Comparison of ENCODE assay signal across 7 mouse cellular contexts in genomic region chr17:29355841-29356478, GRCm38 (mm10). TPM values are rescaled to one million over a fixed set of nuclear protein-coding genes. Genes with fewer than 3 reads are reported as not detected.
DNase-seq lines count a peak whose midpoint lies in the region; ATAC-seq and TF ChIP-seq lines count a peak whose summit lies in the region.

No protein-coding gene starts in this region.

- WGBS in hindbrain, postnatal 0 days, result 3% methylated on average over 17 of the region's 17 CpGs
- WGBS in liver, embryonic 14.5 days (ENCODE audit: insufficient replicate concordance), result 49% methylated on average over 17 of the region's 17 CpGs
- WGBS in neural tube, embryonic 13.5 days, result 6% methylated on average over 17 of the region's 17 CpGs

- peak; percentile 44 for ATAC-seq in hindbrain, postnatal 0 days
- ATAC-seq in liver, embryonic 14.5 days (ENCODE audit: insufficient read depth), result no peak; the same call in 1 of the 2 replicates
- ATAC-seq in neural tube, embryonic 13.5 days (ENCODE audit: low read depth), result peak; percentile 51

- peaks cover 2 to 7% of the 10 kb centered on the region in 2 experiments; a peak in 1 of 4 replicates for H3K4me1 ChIP-seq in ES-E14 (ENCODE audit: control insufficient read depth in 2 of 2, insufficient read depth in 2 of 2, low read length in 2 of 2, poor library complexity in 1 of 2)
- peaks cover 18% of the 10 kb centered on the region for H3K4me1 ChIP-seq in hindbrain, postnatal 0 days (ENCODE audit: insufficient read depth, low read length)
- no peaks in the 10 kb centered on the region for H3K4me1 ChIP-seq in liver, embryonic 14.5 days (replicated peaks; ENCODE audit: control insufficient read depth in 2 of 2, insufficient read depth in 2 of 2, low read length in 1 of 2)
- peaks cover 36% of the 10 kb centered on the region for H3K4me1 ChIP-seq in neural tube, embryonic 13.5 days (replicated peaks)

- peak overlapping the region; percentile 48 for H3K4me2 ChIP-seq in hindbrain, postnatal 0 days (ENCODE audit: low read depth, low read length)
- H3K4me2 ChIP-seq in liver, embryonic 14.5 days (ENCODE audit: low read depth), result peak overlapping the region; percentile 41
- peak overlapping the region; percentile 63 for H3K4me2 ChIP-seq in neural tube, embryonic 13.5 days

- no peaks in the 10 kb centered on the region for H3K9me3 ChIP-seq in ES-E14 (ENCODE audit: control insufficient read depth, insufficient read depth, low read depth, low read length)
- H3K9me3 ChIP-seq in hindbrain, postnatal 0 days (ENCODE audit: low read length), result no peaks in the 10 kb centered on the region
- H3K9me3 ChIP-seq in liver, embryonic 14.5 days (ENCODE audit: control insufficient read depth, low read length), result no peaks in the 10 kb centered on the region
- H3K9me3 ChIP-seq in neural tube, embryonic 13.5 days, result no peaks in the 10 kb centered on the region

- in situ Hi-C loops in ES-E14 (cut with MboI; ENCODE audit: low sequenced_read_pairs in 2 of 2, unreplicated experiment in 2 of 2), result no loop called here

- TF ChIP-seq CTCF in hindbrain, postnatal 0 days (IDR thresholded peaks at IDR 0.05; ENCODE audit: low read depth), result no peak
- TF ChIP-seq CTCF in liver, embryonic 14.5 days (IDR thresholded peaks at IDR 0.05; ENCODE audit: low read depth), result no peak

- no peak overlapping the region for H3K27ac ChIP-seq in ES-E14 (ENCODE audit: insufficient read depth, low read depth, low read length, poor library complexity, severe bottlenecking)
- peak overlapping the region; percentile 95 for H3K27ac ChIP-seq in hindbrain, postnatal 0 days
- H3K27ac ChIP-seq in liver, embryonic 14.5 days, result no peak overlapping the region
- H3K27ac ChIP-seq in neural tube, embryonic 13.5 days (replicated peaks), result peak overlapping the region; percentile 99

- no peaks in the 10 kb centered on the region for H3K36me3 ChIP-seq in ES-E14 (ENCODE audit: control insufficient read depth, insufficient read depth, low read length, poor library complexity, severe bottlenecking)
- no peaks in the 10 kb centered on the region for H3K36me3 ChIP-seq in hindbrain, postnatal 0 days (ENCODE audit: insufficient read depth, low read length)
- H3K36me3 ChIP-seq in liver, embryonic 14.5 days (replicated peaks; ENCODE audit: control insufficient read depth, insufficient read depth, low read depth), result no peaks in the 10 kb centered on the region
- no peaks in the 10 kb centered on the region for H3K36me3 ChIP-seq in neural tube, embryonic 13.5 days

- H3K9ac ChIP-seq in ES-E14 (ENCODE audit: insufficient read depth, low read depth, low read length, poor library complexity, severe bottlenecking), result peak overlapping the region; percentile 36; the same call in 1 of the 2 replicates
- peak overlapping the region; percentile 53 for H3K9ac ChIP-seq in hindbrain, postnatal 0 days (replicated peaks; ENCODE audit: low read length)
- H3K9ac ChIP-seq in liver, embryonic 14.5 days (replicated peaks), result no peak overlapping the region
- peak overlapping the region; percentile 77 for H3K9ac ChIP-seq in neural tube, embryonic 13.5 days

- DNase-seq in ES-E14 (ENCODE audit: low read depth, low spot score), result no peak
- DNase-seq in adrenal gland, postnatal 14 days, result peak; percentile 88
- DNase-seq in gastrocnemius, postnatal 14 days, result peak; percentile 80
- DNase-seq in hindbrain, postnatal 0 days (ENCODE audit: low spot score), result peak; percentile 75
- DNase-seq in liver, embryonic 14.5 days (ENCODE audit: low read depth in 3 of 3, low spot score in 3 of 3), result no peak
- no peak for DNase-seq in spleen, adult 12 weeks (ENCODE audit: low spot score)

- H3K27me3 ChIP-seq in hindbrain, postnatal 0 days (ENCODE audit: insufficient read depth, low read length), result no peaks in the 10 kb centered on the region
- no peaks in the 10 kb centered on the region for H3K27me3 ChIP-seq in liver, embryonic 14.5 days (ENCODE audit: control insufficient read depth, insufficient read depth, low read length)
- no peaks in the 10 kb centered on the region for H3K27me3 ChIP-seq in neural tube, embryonic 13.5 days

- intact Hi-C loops in gastrocnemius, postnatal 14 days (cut with DNase I; ENCODE audit: low total_unique reads), result no loop called here

- no peak for TF ChIP-seq EP300 in liver, embryonic 14.5 days (IDR thresholded peaks at IDR 0.05; ENCODE audit: low read depth)

- peak overlapping the region; percentile 28 to 66; a peak in 3 of 4 replicates for H3K4me3 ChIP-seq in ES-E14 (ENCODE audit: insufficient read depth in 1 of 2, low read depth in 1 of 2, low read length in 2 of 2, poor library complexity in 1 of 2, severe bottlenecking in 1 of 2)
- no peak overlapping the region for H3K4me3 ChIP-seq in hindbrain, postnatal 0 days (ENCODE audit: low read length)
- no peak overlapping the region for H3K4me3 ChIP-seq in liver, embryonic 14.5 days (ENCODE audit: insufficient read depth in 1 of 2, low read depth in 2 of 2, low read length in 2 of 2)
- H3K4me3 ChIP-seq in neural tube, embryonic 13.5 days, result peak overlapping the region; percentile 34

TF ChIP-seq in ES-E14, 5 proteins besides CTCF, POLR2A, EP300 and RAD21:
- TF ChIP-seq ZNF384 (IDR thresholded peaks at IDR 0.05; ENCODE audit: low read depth, low read length), result no peak
- TF ChIP-seq CHD2 (IDR thresholded peaks at IDR 0.05; ENCODE audit: low read depth, low read length), result no peak
- TF ChIP-seq MAFK (IDR thresholded peaks at IDR 0.05; ENCODE audit: insufficient read depth, low read depth, low read length), result no peak
- no peak for TF ChIP-seq HCFC1 (IDR thresholded peaks at IDR 0.05; ENCODE audit: borderline replicate concordance, insufficient read depth, low read length)
- TF ChIP-seq ZC3H11A (IDR thresholded peaks at IDR 0.05; ENCODE audit: borderline replicate concordance, low read depth, low read length), result no peak

RNA-seq across cellular contexts. Expression of gene Fgd2, which starts 4.8 kb away (rescaled TPM):
- total RNA-seq in ES-E14 (2012; rRNA removed), result 1.9 and 3.8 TPM in 2 replicates
- total RNA-seq in adrenal gland, postnatal 14 days (2021), result 2.2 and 11.5 TPM in 2 replicates
- total RNA-seq in gastrocnemius, postnatal 14 days (2021), result 1 to 10 TPM; 1.6 to 1.8 TPM
- total RNA-seq in hindbrain, postnatal 0 days (2014; rRNA removed), result 14.7 and 19.1 TPM in 2 replicates
- 10.3 and 10.9 TPM in 2 replicates for polyA plus RNA-seq in hindbrain, postnatal 0 days (2015; fragmentation: Nextera tagmentation; extraction: Ambion mirVana)
- polyA plus RNA-seq in liver, embryonic 14.5 days (2012; rRNA removed), result 8.5 and 8.6 TPM in 2 replicates
- 3.8 and 4.0 TPM in 2 replicates for polyA plus RNA-seq in liver, embryonic 14.5 days (2014; fragmentation: Nextera tagmentation; extraction: Ambion mirVana)
- 3.7 and 4.2 TPM in 2 replicates for polyA plus RNA-seq in neural tube, embryonic 13.5 days (2015; fragmentation: Nextera tagmentation; extraction: Ambion mirVana)

RNA-seq across cellular contexts. Expression of gene Mtch1, which starts 8.2 kb away (rescaled TPM):
- total RNA-seq in ES-E14 (2012; rRNA removed), result 187 and 217 TPM in 2 replicates
- total RNA-seq in adrenal gland, postnatal 14 days (2021), result 300 and 316 TPM in 2 replicates
- total RNA-seq in gastrocnemius, postnatal 14 days (2021), result 100 to 1,000 TPM; 141 to 160 TPM
- total RNA-seq in hindbrain, postnatal 0 days (2014; rRNA removed), result 622 and 633 TPM in 2 replicates
- polyA plus RNA-seq in hindbrain, postnatal 0 days (2015; fragmentation: Nextera tagmentation; extraction: Ambion mirVana), result 464 and 500 TPM in 2 replicates
- 61.1 and 69.0 TPM in 2 replicates for polyA plus RNA-seq in liver, embryonic 14.5 days (2012; rRNA removed)
- polyA plus RNA-seq in liver, embryonic 14.5 days (2014; fragmentation: Nextera tagmentation; extraction: Ambion mirVana), result 54.3 and 64.3 TPM in 2 replicates
- polyA plus RNA-seq in neural tube, embryonic 13.5 days (2015; fragmentation: Nextera tagmentation; extraction: Ambion mirVana), result 467 and 490 TPM in 2 replicates

RNA-seq across cellular contexts. Expression of gene Pi16, which starts 38.5 kb away (rescaled TPM):
- total RNA-seq in ES-E14 (2012; rRNA removed), result 0.37 and 0.71 TPM in 2 replicates
- 20.9 and 25.7 TPM in 2 replicates for total RNA-seq in adrenal gland, postnatal 14 days (2021)
- total RNA-seq in gastrocnemius, postnatal 14 days (2021), result 10 to 100 TPM; 25.4 to 37.9 TPM
- 2.3 and 2.8 TPM in 2 replicates for total RNA-seq in hindbrain, postnatal 0 days (2014; rRNA removed)
- 1.7 and 2.3 TPM in 2 replicates for polyA plus RNA-seq in hindbrain, postnatal 0 days (2015; fragmentation: Nextera tagmentation; extraction: Ambion mirVana)
- polyA plus RNA-seq in liver, embryonic 14.5 days (2012; rRNA removed), result 0.90 and 0.97 TPM in 2 replicates
- polyA plus RNA-seq in liver, embryonic 14.5 days (2014; fragmentation: Nextera tagmentation; extraction: Ambion mirVana), result 0.39 and 0.52 TPM in 2 replicates
- polyA plus RNA-seq in neural tube, embryonic 13.5 days (2015; fragmentation: Nextera tagmentation; extraction: Ambion mirVana), result 1.5 and 1.8 TPM in 2 replicates

Comparison
In these comparisons a context has a peak if more than half of its experiments do, and no peak if none do; other contexts are left out.
1. DNase-seq: peak in adrenal gland, postnatal 14 days (single experiment), gastrocnemius, postnatal 14 days (single experiment) and hindbrain, postnatal 0 days (single experiment); none in ES-E14 (single experiment), liver, embryonic 14.5 days (0 of 3) and spleen, adult 12 weeks (single experiment).
2. H3K27ac ChIP-seq: peak in hindbrain, postnatal 0 days (single experiment) and neural tube, embryonic 13.5 days (single experiment); none in ES-E14 (single experiment) and liver, embryonic 14.5 days (single experiment).
3. H3K4me3 ChIP-seq: peak in ES-E14 (2 of 2) and neural tube, embryonic 13.5 days (single experiment); none in hindbrain, postnatal 0 days (single experiment) and liver, embryonic 14.5 days (0 of 2).
4. Peak in every context shown above with its lines, with median percentiles within 50 percentile points of each other: H3K4me2 ChIP-seq.